Mouse (Mus musculus) hindbrain, embryonic 16.5 days (tissue): ENCODE measurements around the gene Sec31a. TPM values are rescaled to one million over a fixed set of nuclear protein-coding genes. Genes with fewer than 3 reads are reported as not detected.

Experiments used
- ATAC-seq: fragments of 200-750 bp; cut with Nextera tagmentation; 2 replicates; pipeline ENCODE4 v1.8.0; 2017; ENCODE audit warnings: moderate TSS enrichment, moderate library complexity
- H3K27ac ChIP-seq: fragments of 300-500 bp; sonication (generic); 2 replicates; pipeline ENCODE4 v1.5.1; 2014; ENCODE audit warnings: low read depth, mild to moderate bottlenecking, control low read depth, low read length, moderate library complexity
- H3K27me3 ChIP-seq: fragments of 300-500 bp; sonication (generic); replicated peaks from 2 replicates; pipeline ENCODE4 v1.6.1; 2014; ENCODE audit warnings: low read length; ENCODE audit not compliant: control insufficient read depth, insufficient read depth
- H3K36me3 ChIP-seq: fragments of 300-500 bp; sonication (generic); 2 replicates; pipeline ENCODE4 v1.6.1; 2014; ENCODE audit warnings: mild to moderate bottlenecking, low read length, moderate library complexity, mixed read lengths; ENCODE audit not compliant: control insufficient read depth, insufficient read depth
- H3K4me1 ChIP-seq: fragments of 300-500 bp; sonication (generic); 2 replicates; pipeline ENCODE4 v1.6.1; 2014; ENCODE audit warnings: low read depth, low read length; ENCODE audit not compliant: control insufficient read depth, insufficient read depth
- H3K4me2 ChIP-seq: fragments of 300-500 bp; sonication (generic); 2 replicates; pipeline ENCODE4 v1.6.1; 2014; ENCODE audit warnings: mild to moderate bottlenecking, low read length, control low read depth, moderate library complexity
- H3K4me3 ChIP-seq: fragments of 300-500 bp; sonication (generic); 2 replicates; pipeline ENCODE4 v1.5.1; 2014; ENCODE audit warnings: mild to moderate bottlenecking, low read length, control low read depth, moderate library complexity
- H3K9ac ChIP-seq: fragments of 300-500 bp; sonication (generic); 2 replicates; pipeline ENCODE4 v1.6.1; 2014; ENCODE audit warnings: low read depth, mild to moderate bottlenecking, control low read depth, low read length, moderate library complexity
- H3K9me3 ChIP-seq: fragments of 300-500 bp; sonication (generic); 2 replicates; pipeline ENCODE4 v1.6.1; 2014; ENCODE audit warnings: mild to moderate bottlenecking, low read length, moderate library complexity; ENCODE audit not compliant: control insufficient read depth
- WGBS: fragments of 180-500 bp; shearing (Covaris S2); extraction: QIAGEN DNeasy Blood & Tissue Kit; methylation state at CpG from one replicate; pipeline ENCODE4 v1.1.7; 2014; 5-methylcytosine and 5-hydroxymethylcytosine counted together
- polyA plus RNA-seq: library from polyadenylated mRNA; unstranded; fragments of >200 nt; fragmentation: Nextera tagmentation; extraction: Ambion mirVana; gene quantifications from 2 replicates; pipeline ENCODE4 v1.2.1, GENCODE M21; 2015

Gene Sec31a
- polyA plus RNA-seq = 84.2 and 108 TPM in 2 replicates

DNA sequence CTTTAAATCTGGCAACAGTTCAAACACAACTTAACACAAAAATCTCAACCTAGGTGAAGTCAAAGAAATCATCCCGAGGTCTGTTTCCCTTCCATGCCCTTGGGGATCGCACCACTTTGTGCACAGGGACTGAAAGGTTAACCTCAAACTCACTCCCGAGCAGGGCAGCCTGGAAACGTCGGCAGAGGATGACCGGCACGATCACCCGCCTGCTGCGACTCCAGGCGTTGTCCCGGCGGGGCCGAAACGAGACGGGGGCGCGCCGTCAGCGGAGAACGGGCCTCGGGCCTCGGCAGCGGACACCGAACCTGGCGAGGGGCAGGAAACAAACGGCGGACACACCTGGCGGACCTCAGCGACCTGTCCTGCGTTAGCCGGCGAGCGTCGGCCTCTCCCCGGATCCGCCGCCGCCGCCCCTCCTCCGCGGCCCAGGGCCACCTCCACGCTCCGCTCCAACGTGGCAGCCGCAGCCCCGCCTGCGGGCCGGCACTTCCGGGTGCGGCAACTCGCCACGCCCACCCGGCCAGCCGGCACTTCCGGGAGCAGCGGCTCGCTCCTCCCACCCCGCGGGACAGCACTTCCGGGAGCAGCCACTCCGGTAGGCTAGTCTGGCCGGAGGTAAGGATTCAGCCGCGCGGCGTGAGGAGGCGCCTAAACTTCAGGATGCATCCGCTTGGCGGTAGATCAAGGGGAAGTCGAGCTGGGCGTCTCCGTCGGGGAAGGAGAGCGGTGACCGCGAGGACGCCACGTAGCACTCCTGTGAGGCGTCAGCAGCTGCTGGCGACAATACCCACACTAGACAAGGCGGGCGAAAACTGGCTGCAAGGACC, at the start of gene Sec31a:
Gene Sec31a, minus strand, starts transcription at position 474 of the 830 bp plus-strand sequence.
- Histone ChIP-seq H3K27ac (peak within 1 kb of the TSS; percentile 88), H3K9ac (peak within 1 kb of the TSS; percentile 83), H3K4me2 (peak within 1 kb of the TSS; percentile 69), H3K9me3 (no peaks in the 10 kb centered on the region), H3K27me3 (no peaks in the 10 kb centered on the region), H3K4me3 (peak within 1 kb of the TSS; percentile 86), H3K36me3 (peaks cover 14% of the 10 kb centered on the region; the same call in 1 of the 2 replicates), H3K4me1 (peaks cover 10% of the 10 kb centered on the region)
- WGBS = under 1% methylated on average over 64 of the region's 82 CpGs
- ATAC-seq = peak; percentile 99

DNA sequence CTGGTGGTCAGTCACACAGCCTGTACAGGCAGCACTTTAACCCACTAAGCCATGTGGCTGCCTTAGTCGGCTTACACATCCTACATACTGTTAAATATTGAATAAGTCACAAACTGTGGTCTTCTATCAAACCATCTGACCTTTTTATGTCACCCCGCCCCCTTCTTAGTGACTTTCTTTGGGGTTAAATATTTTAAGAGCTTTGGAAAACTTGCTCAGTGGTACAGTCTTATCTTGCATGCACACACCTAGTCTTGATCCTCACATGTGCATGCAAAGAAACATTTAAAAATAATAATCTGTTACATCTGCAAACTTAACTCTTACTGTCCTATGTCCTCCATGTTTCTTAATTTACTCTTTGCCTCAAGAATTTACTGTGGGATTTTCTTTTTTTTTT, 46.3 kb upstream of the Sec31a start:
- no peaks in the 10 kb centered on the region for H3K4me1 ChIP-seq
- H3K4me2 ChIP-seq = no peak overlapping the region
- no peak overlapping the region for H3K27ac ChIP-seq
- H3K36me3 ChIP-seq = peaks cover 14% of the 10 kb centered on the region
- WGBS = 92% methylated on average over 2 of the region's 2 CpGs
- H3K4me3 ChIP-seq = no peak overlapping the region
- no peak for ATAC-seq
- no peaks in the 10 kb centered on the region for H3K27me3 ChIP-seq
- H3K9me3 ChIP-seq = no peaks in the 10 kb centered on the region
- H3K9ac ChIP-seq = no peak overlapping the region

- H3K4me3 ChIP-seq = no peak overlapping the region
- H3K27ac ChIP-seq = no peak overlapping the region
- WGBS = 97% methylated on average over 9 of the region's 9 CpGs
- no peak overlapping the region for H3K9ac ChIP-seq
- no peaks in the 10 kb centered on the region for H3K4me1 ChIP-seq
- no peak overlapping the region for H3K4me2 ChIP-seq
- no peaks in the 10 kb centered on the region for H3K27me3 ChIP-seq
- no peak for ATAC-seq
- peaks cover 14% of the 10 kb centered on the region for H3K36me3 ChIP-seq
- no peaks in the 10 kb centered on the region for H3K9me3 ChIP-seq
These were observed 45.5 kb upstream of the Sec31a start for GRCm38 (mm10) chr5:100461526-100461925.

GRCm38 (mm10) chr5:100459468-100459867, 43.4 kb upstream of the Sec31a start:
- no peak for ATAC-seq
- Histone ChIP-seq H3K36me3 (peaks cover 14% of the 10 kb centered on the region), H3K4me2 (no peak overlapping the region)

GRCm38 (mm10) chr5:100451871-100452270, 35.8 kb upstream of the Sec31a start:
- ATAC-seq = no peak
- H3K4me1 ChIP-seq = no peaks in the 10 kb centered on the region
- no peak overlapping the region for H3K4me2 ChIP-seq
- H3K36me3 ChIP-seq = peaks cover 17% of the 10 kb centered on the region
- no peak overlapping the region for H3K4me3 ChIP-seq
- no peaks in the 10 kb centered on the region for H3K27me3 ChIP-seq
- no peak overlapping the region for H3K9ac ChIP-seq
- WGBS = 48% methylated on average over 2 of the region's 2 CpGs
- H3K9me3 ChIP-seq = no peaks in the 10 kb centered on the region
- no peak overlapping the region for H3K27ac ChIP-seq

More at GRCm38 (mm10) chr5:100459468-100459867, 43.4 kb upstream of the Sec31a start:
- no peak overlapping the region for H3K27ac ChIP-seq
- H3K4me3 ChIP-seq = no peak overlapping the region
- H3K9ac ChIP-seq = no peak overlapping the region
- no peaks in the 10 kb centered on the region for H3K27me3 ChIP-seq
- no peaks in the 10 kb centered on the region for H3K9me3 ChIP-seq
- no peaks in the 10 kb centered on the region for H3K4me1 ChIP-seq
- 94% methylated on average over 5 of the region's 5 CpGs for WGBS

DNA sequence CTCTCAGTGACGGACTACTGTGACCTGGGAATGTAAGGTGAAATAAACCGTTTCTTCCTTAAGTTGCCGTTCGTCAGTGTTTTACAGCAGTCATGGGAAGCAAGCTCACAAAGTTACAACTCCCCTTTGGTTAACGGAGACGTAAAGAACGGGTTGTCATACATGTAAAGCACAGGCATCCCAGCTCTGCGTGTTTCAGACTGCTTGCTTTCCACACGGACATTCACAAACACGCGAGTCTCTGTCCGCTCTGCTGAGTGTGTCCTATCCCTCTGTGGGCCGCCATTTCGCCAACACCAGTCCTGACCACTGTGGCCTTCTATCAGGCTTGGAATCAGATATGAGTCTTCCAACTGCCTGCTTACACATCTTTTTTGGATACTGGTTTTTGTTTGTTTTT, 22.8 kb upstream of the Sec31a start:
- Histone ChIP-seq H3K27me3 (no peaks in the 10 kb centered on the region), H3K4me3 (no peak overlapping the region), H3K4me2 (no peak overlapping the region), H3K36me3 (peaks cover 2% of the 10 kb centered on the region; the same call in 1 of the 2 replicates), H3K9ac (no peak overlapping the region), H3K27ac (no peak overlapping the region), H3K4me1 (no peaks in the 10 kb centered on the region), H3K9me3 (0 out of 2 replicates have a peak, but pooled peaks cover 2% of the 10 kb centered on the region)
- ATAC-seq = no peak
- WGBS = 96% methylated on average over 14 of the region's 14 CpGs

DNA sequence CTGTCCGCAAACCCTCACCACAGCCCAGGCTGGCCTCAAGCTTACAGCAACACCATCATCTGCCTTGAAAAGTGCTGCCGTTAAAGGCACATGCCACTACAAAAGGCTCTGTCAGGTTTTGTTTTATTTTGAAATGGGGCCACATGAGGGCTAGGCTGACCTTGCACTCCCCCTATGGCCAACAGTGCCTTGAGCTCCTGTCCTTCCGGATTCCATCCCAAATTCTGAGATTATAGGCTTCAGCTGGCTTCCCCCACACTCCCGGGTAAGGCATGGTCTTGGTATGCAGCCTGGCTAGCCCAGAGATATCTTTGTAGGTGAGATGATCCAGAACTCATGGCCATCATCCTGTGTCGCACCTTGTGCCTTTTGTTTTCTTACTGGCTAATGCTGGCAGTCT, 21.9 kb upstream of the Sec31a start:
- Histone ChIP-seq H3K27me3 (no peaks in the 10 kb centered on the region), H3K9me3 (0 out of 2 replicates have a peak, but pooled peaks cover 2% of the 10 kb centered on the region), H3K36me3 (peaks cover 2% of the 10 kb centered on the region; the same call in 1 of the 2 replicates), H3K27ac (no peak overlapping the region), H3K4me1 (no peaks in the 10 kb centered on the region), H3K4me3 (no peak overlapping the region), H3K4me2 (no peak overlapping the region), H3K9ac (no peak overlapping the region)
- WGBS = 94% methylated on average over 5 of the region's 5 CpGs
- no peak for ATAC-seq

DNA sequence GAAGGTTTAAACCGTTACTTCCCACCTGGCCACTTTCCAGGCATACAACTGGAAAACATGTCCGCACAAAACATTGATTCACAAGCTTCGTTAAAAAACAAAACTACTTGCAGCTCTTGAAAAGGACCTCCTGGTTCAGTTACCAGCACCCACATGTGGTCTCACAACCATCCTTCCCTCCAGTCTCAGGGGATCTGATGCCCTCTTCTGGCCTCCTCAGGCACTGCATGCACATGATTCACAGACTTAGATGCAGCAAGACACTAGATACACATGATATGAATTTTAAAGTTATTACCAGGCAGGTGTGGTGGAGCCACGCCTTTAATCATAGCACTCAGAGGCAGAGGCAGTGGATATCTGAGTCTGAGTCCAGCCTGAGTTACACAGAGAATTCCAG, 21.1 kb upstream of the Sec31a start:
- Histone ChIP-seq H3K27me3 (no peaks in the 10 kb centered on the region), H3K27ac (no peak overlapping the region), H3K36me3 (peaks cover 2% of the 10 kb centered on the region; the same call in 1 of the 2 replicates), H3K4me2 (no peak overlapping the region), H3K9ac (no peak overlapping the region), H3K9me3 (0 out of 2 replicates have a peak, but pooled peaks cover 2% of the 10 kb centered on the region), H3K4me3 (no peak overlapping the region), H3K4me1 (no peaks in the 10 kb centered on the region)
- ATAC-seq = no peak
- 99% methylated on average over 4 of the region's 4 CpGs for WGBS

DNA sequence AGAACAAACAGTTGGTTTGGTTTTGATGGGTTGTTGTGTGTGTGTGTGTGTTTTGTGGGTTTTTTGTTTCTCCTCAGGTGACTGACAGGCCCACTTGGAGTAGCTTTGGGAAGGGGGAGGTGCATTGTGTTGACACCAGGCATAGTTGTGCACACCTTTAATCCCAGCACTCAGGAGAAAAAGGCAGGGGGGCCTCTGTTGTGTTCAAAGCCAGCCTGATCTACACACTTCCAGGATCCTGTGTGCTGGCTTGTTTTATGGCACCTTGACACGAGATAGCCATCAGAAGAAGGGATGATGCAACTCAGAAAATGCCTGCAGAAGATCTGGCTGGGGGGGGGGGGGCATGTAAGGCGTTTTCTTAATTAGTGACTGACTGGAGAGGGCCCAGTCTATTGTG, 14.9 kb upstream of the Sec31a start:
- Histone ChIP-seq H3K4me1 (peaks cover 24% of the 10 kb centered on the region), H3K36me3 (no peaks in the 10 kb centered on the region), H3K4me2 (no peak overlapping the region), H3K27me3 (no peaks in the 10 kb centered on the region), H3K9ac (no peak overlapping the region), H3K9me3 (no peaks in the 10 kb centered on the region), H3K4me3 (no peak overlapping the region), H3K27ac (no peak overlapping the region)
- 57% methylated on average over 2 of the region's 2 CpGs for WGBS
- ATAC-seq = no peak
